Mouse (Mus musculus): ENCODE data around the gene Apbb2.

GRCm38 (mm10) chr5:66390567-66390966 is 228.0 kb downstream of the Apbb2 start:
- TF ChIP-seq CTCF (IDR thresholded peaks at IDR 0.05; ENCODE audit: borderline replicate concordance, extremely low read depth, insufficient read depth, insufficient read length) (no peak), POLR2A (IDR thresholded peaks at IDR 0.05; ENCODE audit: borderline replicate concordance, extremely low read depth, insufficient read depth, insufficient read length, poor library complexity, severe bottlenecking) (no peak)
